Mouse (Mus musculus): ENCODE data around the gene Dip2b. TPM values are rescaled to one million over a fixed set of nuclear protein-coding genes. Genes with fewer than 3 reads are reported as not detected.
A peak's percentile ranks its signal among the peaks of the same experiment; 100 is the strongest.

Dip2b gene
- polyA plus RNA-seq, 1 experiment from 2014 or later = 2.3 TPM

GRCm38 (mm10) chr15:100029900-100030299 lies 8.6 kb upstream of the Dip2b start:
- no peaks in the 10 kb centered on the region for H3K27me3 ChIP-seq (ENCODE audit: insufficient read depth, low read length)
- no peak overlapping the region for H3K4me3 ChIP-seq (ENCODE audit: low read depth, low read length)
- no peak overlapping the region for H3K4me2 ChIP-seq (ENCODE audit: low read depth, low read length)
- ATAC-seq (no peak), DNase-seq (no peak)
- 87% methylated on average over 2 of the region's 2 CpGs for WGBS (ENCODE audit: insufficient replicate concordance)
- no peak for TF ChIP-seq CTCF (IDR thresholded peaks at IDR 0.05; ENCODE audit: low read depth)
- peaks cover under 1% of the 10 kb centered on the region; the same call in 1 of the 2 replicates for H3K4me1 ChIP-seq (ENCODE audit: insufficient read depth)
- H3K27ac ChIP-seq (ENCODE audit: low read depth) = no peak overlapping the region
- no peaks in the 10 kb centered on the region for H3K9me3 ChIP-seq (ENCODE audit: low read length)
- H3K9ac ChIP-seq (replicated peaks) = no peak overlapping the region
- no peaks in the 10 kb centered on the region for H3K36me3 ChIP-seq (replicated peaks; ENCODE audit: insufficient read depth, low read length)

- Histone ChIP-seq H3K4me2 (ENCODE audit: low read depth, low read length) (no peak overlapping the region), H3K9ac (replicated peaks) (no peak overlapping the region), H3K4me1 (ENCODE audit: insufficient read depth) (no peaks in the 10 kb centered on the region), H3K36me3 (replicated peaks; ENCODE audit: insufficient read depth, low read length) (no peaks in the 10 kb centered on the region), H3K27me3 (ENCODE audit: insufficient read depth, low read length) (no peaks in the 10 kb centered on the region), H3K9me3 (ENCODE audit: low read length) (no peaks in the 10 kb centered on the region), H3K27ac (ENCODE audit: low read depth) (no peak overlapping the region), H3K4me3 (ENCODE audit: low read depth, low read length) (no peak overlapping the region)
- TF ChIP-seq EP300 (IDR thresholded peaks at IDR 0.05; ENCODE audit: low read depth) (no peak), CTCF (IDR thresholded peaks at IDR 0.05; ENCODE audit: low read depth) (no peak)
- WGBS (ENCODE audit: insufficient replicate concordance) = 77% methylated on average over 3 of the region's 3 CpGs
- no peak for ATAC-seq
- no peak for DNase-seq
These were observed 5.9 kb upstream of the Dip2b start for GRCm38 (mm10) chr15:100032546-100032945.

- Histone ChIP-seq H3K9ac (replicated peaks) (peak overlapping the region; percentile 97), H3K27ac (ENCODE audit: low read depth) (peak overlapping the region; percentile 97), H3K4me3 (ENCODE audit: low read depth, low read length) (peak overlapping the region; percentile 90), H3K4me1 (ENCODE audit: insufficient read depth) (peaks cover 18% of the 10 kb centered on the region), H3K27me3 (ENCODE audit: insufficient read depth, low read length) (no peaks in the 10 kb centered on the region), H3K4me2 (ENCODE audit: low read depth, low read length) (peak overlapping the region; percentile 98), H3K36me3 (replicated peaks; ENCODE audit: insufficient read depth, low read length) (no peaks in the 10 kb centered on the region), H3K9me3 (ENCODE audit: low read length) (no peaks in the 10 kb centered on the region)
- DNase-seq (peak; percentile 56), ATAC-seq (peak; percentile 52)
- TF ChIP-seq CTCF (IDR thresholded peaks at IDR 0.05; ENCODE audit: low read depth) = no peak; the same call in 1 of the 2 replicates
- under 1% methylated on average over 36 of the region's 36 CpGs for WGBS (ENCODE audit: insufficient replicate concordance)
These were observed 687 bp downstream of the Dip2b start for GRCm38 (mm10) chr15:100039001-100039701.

GRCm38 (mm10) chr15:100040541-100041266 lies 2.2 kb downstream of the Dip2b start:
- H3K9ac ChIP-seq (replicated peaks) = no peak overlapping the region
- WGBS (ENCODE audit: insufficient replicate concordance) = 26% methylated on average over 14 of the region's 14 CpGs

GRCm38 (mm10) chr15:100041267-100042047 lies 3.0 kb downstream of the Dip2b start:
- TF ChIP-seq EP300 (IDR thresholded peaks at IDR 0.05; ENCODE audit: low read depth) (no peak), CTCF (IDR thresholded peaks at IDR 0.05; ENCODE audit: low read depth) (no peak)
- H3K36me3 ChIP-seq (replicated peaks; ENCODE audit: insufficient read depth, low read length) = no peaks in the 10 kb centered on the region
- H3K4me3 ChIP-seq (ENCODE audit: low read depth, low read length) = 0 out of 2 replicates have a peak overlapping the region, but pooled peaks have one; percentile 3
- peaks cover 26% of the 10 kb centered on the region for H3K4me1 ChIP-seq (ENCODE audit: insufficient read depth)
- H3K9ac ChIP-seq (replicated peaks) = no peak overlapping the region
- DNase-seq (no peak), ATAC-seq (no peak)
- no peaks in the 10 kb centered on the region for H3K27me3 ChIP-seq (ENCODE audit: insufficient read depth, low read length)
- 29% methylated on average over 10 of the region's 10 CpGs for WGBS (ENCODE audit: insufficient replicate concordance)
- H3K4me2 ChIP-seq (ENCODE audit: low read depth, low read length) = peak overlapping the region; percentile 50
- no peaks in the 10 kb centered on the region for H3K9me3 ChIP-seq (ENCODE audit: low read length)
- H3K27ac ChIP-seq (ENCODE audit: low read depth) = peak overlapping the region; percentile 23; the same call in 1 of the 2 replicates

More at GRCm38 (mm10) chr15:100040541-100041266, 2.2 kb downstream of the Dip2b start:
- TF ChIP-seq CTCF (IDR thresholded peaks at IDR 0.05; ENCODE audit: low read depth) = no peak
- no peak for TF ChIP-seq EP300 (IDR thresholded peaks at IDR 0.05; ENCODE audit: low read depth)
- H3K27ac ChIP-seq (ENCODE audit: low read depth) = peak overlapping the region; percentile 23; the same call in 1 of the 2 replicates
- H3K4me1 ChIP-seq (ENCODE audit: insufficient read depth) = peaks cover 26% of the 10 kb centered on the region
- ATAC-seq = no peak
- no peak for DNase-seq
- H3K36me3 ChIP-seq (replicated peaks; ENCODE audit: insufficient read depth, low read length) = no peaks in the 10 kb centered on the region
- peak overlapping the region; percentile 98 for H3K4me2 ChIP-seq (ENCODE audit: low read depth, low read length)
- H3K4me3 ChIP-seq (ENCODE audit: low read depth, low read length) = peak overlapping the region; percentile 90; the same call in 1 of the 2 replicates
- H3K9me3 ChIP-seq (ENCODE audit: low read length) = no peaks in the 10 kb centered on the region
- no peaks in the 10 kb centered on the region for H3K27me3 ChIP-seq (ENCODE audit: insufficient read depth, low read length)

- no peaks in the 10 kb centered on the region for H3K9me3 ChIP-seq (ENCODE audit: low read length)
- H3K36me3 ChIP-seq (replicated peaks; ENCODE audit: insufficient read depth, low read length) = 0 out of 2 replicates have a peak, but pooled peaks cover 4% of the 10 kb centered on the region
- ATAC-seq (no peak), DNase-seq (no peak)
- peaks cover 26% of the 10 kb centered on the region for H3K4me1 ChIP-seq (ENCODE audit: insufficient read depth)
- H3K4me2 ChIP-seq (ENCODE audit: low read depth, low read length) = peak overlapping the region; percentile 31
- no peak overlapping the region for H3K9ac ChIP-seq (replicated peaks)
- no peak for TF ChIP-seq EP300 (IDR thresholded peaks at IDR 0.05; ENCODE audit: low read depth)
- TF ChIP-seq CTCF (IDR thresholded peaks at IDR 0.05; ENCODE audit: low read depth) = no peak
- no peak overlapping the region for H3K27ac ChIP-seq (ENCODE audit: low read depth)
- no peak overlapping the region for H3K4me3 ChIP-seq (ENCODE audit: low read depth, low read length)
- no peaks in the 10 kb centered on the region for H3K27me3 ChIP-seq (ENCODE audit: insufficient read depth, low read length)
- 52% methylated on average over 9 of the region's 9 CpGs for WGBS (ENCODE audit: insufficient replicate concordance)
These were observed 3.6 kb downstream of the Dip2b start for GRCm38 (mm10) chr15:100042048-100042400.

Data from liver, postnatal 0 days (tissue).